Mouse (Mus musculus) fat pad, adult 2 months (tissue): ENCODE results near the gene Slco2a1.

ENCODE experiments used
- DNase-seq: peaks from one replicate; pipeline ENCODE4 v3.0.0-alpha.2; 2011; ENCODE audit warnings: low read depth, low spot score; ENCODE audit errors: extremely low read depth

Gene Slco2a1

DNA sequence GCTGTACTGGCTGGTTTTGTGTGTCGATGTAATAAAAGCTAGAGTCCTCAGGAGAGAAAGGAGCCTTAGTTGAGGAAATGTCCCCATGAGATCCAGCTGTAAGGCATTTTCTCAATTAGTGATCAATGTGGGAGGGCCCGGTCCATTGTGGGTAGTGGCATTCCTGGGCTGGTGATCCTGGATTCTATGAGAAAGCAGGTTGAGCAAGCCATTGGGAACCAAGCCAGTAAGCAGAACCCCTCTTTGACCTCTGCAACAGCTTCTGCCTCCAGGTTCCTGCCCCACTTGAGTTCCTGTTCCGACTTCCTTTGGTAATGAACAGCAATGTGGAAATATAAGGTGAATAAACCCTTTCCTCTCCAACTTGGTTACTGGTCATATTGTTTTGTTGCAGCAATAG is 6.1 kb upstream of the Slco2a1 start:
- no peak for DNase-seq

DNA sequence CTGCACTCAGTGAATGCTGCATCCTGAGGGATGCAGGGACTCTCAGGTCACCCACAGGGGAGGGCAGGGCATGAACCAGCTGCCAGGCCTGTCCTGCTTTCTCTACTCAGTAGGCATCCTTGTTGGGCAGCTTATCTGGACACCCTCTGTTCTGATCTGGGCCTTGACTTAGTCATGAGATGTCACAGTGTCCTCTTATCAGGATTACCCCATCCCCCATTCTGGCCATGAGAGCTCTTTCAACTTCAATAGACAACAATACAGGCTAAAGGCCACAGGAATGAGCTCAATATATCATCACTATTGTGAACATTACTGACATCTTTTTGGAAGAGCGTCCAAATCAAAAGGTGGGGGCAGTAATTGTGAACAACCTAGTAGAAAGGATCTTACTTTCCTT is 3.4 kb upstream of the Slco2a1 start:
- no peak for DNase-seq

DNA sequence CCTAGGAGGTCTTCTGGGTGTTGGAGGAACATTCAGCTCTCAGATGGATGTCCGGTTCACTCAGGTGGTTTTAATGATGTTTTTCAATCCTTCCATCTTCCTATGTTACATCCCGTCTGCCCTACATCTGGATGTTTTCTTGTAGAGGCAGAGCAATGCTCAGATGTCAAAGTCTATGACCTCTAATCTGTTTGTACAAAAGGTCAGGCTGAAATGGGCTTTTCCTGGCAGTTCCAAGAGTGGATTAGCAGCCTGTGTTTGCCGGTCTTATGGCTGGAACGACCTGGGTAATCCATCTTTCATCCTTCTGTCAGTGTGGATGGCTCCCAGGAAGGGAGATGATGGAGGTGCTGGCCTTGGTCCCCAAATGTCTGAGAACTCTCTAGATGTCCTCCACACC is 2.6 kb upstream of the Slco2a1 start:
- no peak for DNase-seq

DNA sequence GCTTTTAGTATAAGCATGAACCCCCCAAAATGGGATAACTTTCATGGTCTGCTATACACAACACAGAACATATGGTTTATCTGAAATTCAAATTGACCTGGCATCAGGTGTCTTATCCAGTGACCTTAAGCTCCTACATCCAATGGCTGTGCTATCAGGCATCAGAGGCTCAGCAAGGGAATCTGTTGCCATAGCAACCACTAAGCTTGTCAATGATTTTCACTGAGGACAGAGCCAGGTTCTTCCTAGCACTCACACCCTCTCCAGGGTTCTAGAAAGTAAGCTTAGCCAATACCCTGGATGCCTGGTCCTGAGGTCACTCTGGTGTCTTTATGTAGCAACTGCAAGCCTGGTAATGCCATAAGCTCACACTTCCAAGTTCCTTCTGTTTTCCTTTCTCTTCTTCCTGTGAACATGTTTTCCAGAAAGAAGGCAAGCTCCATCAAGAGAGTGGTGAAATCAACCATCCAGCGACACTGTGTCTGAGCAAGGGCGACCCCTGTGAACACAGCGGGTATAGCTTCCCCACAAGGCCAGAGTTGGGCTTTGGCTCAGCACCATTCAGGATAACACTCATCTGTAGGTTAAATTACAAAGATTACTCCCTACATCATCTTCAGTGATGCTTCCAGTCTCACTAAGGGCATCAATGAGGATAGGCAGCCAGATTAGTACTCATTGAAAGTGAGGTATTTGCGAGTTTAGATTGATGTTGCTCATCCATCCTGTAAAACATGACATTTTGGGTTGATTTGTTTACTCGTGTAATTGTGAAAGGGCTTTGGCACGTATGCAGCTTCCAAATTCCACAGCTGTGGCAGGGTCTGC is 2.0 kb downstream of the Slco2a1 start:
- DNase-seq: no peak

- DNase-seq: no peak
These were observed 2.6 kb downstream of the Slco2a1 start for GRCm38 (mm10) chr9:102991134-102991406.

GRCm38 (mm10) chr9:102992877-102993276 is 4.4 kb downstream of the Slco2a1 start:
- no peak for DNase-seq

DNA sequence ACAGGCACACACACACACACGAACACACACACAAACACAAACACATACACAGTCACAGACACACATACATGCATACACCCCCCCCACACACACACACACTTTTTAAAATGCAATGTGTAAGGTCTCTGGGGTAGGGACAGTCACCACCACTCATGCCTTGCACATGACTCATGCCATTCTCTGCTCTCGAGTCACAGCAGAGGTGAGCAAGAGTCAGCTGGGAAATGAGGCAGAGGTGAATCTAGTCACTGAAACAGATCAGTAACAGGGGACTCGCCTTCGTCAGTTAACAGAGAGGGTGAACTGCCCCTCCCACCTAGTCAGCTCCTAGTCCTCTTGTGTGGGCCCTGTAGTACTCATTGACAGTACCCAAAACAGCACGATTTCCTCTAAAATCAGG is 5.3 kb downstream of the Slco2a1 start:
- no peak for DNase-seq

- DNase-seq: no peak
These were observed 7.5 kb downstream of the Slco2a1 start for GRCm38 (mm10) chr9:102995800-102996635.

GRCm38 (mm10) chr9:103000384-103000783 is 11.9 kb downstream of the Slco2a1 start:
- no peak for DNase-seq

DNA sequence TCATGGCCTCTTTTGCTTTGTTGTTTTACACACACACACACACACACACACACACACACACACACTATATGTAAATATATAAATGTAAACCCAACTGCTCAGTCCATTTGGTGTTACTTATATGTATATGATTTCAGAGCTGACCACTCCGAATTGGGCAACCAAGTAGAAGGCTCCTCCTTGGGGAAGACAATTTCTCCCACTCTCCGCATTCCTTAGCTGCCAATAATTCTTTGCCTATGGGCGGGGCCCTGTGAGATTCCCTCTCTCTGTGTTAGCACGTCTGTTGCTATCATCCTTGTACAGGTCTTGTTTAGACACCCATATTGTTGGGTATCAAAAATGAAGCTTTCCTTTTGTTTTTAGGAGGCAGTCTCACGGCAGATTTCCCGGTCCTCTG is 15.8 kb downstream of the Slco2a1 start:
- no peak for DNase-seq

DNA sequence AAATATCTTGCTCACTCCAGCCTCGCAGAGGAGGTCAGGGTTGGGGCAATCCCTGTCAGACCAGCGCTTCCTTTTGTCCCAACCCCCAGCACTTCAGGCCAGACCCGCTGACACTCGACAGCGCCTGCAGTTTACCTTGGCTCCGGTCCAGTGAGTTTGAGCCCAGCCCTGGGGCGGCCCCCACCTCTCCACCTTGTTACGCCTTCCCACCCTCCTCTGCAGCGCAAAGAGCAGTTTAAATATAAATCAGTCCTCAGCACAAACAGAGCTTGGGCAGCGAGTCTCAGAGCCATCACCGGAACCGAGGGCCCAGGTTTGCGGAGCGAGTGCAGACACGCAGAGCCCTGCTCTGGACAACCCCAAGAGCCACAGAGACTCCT is 19.2 kb downstream of the Slco2a1 start:
- no peak for DNase-seq

GRCm38 (mm10) chr9:103008079-103008855 is 19.8 kb downstream of the Slco2a1 start:
- DNase-seq: no peak

DNA sequence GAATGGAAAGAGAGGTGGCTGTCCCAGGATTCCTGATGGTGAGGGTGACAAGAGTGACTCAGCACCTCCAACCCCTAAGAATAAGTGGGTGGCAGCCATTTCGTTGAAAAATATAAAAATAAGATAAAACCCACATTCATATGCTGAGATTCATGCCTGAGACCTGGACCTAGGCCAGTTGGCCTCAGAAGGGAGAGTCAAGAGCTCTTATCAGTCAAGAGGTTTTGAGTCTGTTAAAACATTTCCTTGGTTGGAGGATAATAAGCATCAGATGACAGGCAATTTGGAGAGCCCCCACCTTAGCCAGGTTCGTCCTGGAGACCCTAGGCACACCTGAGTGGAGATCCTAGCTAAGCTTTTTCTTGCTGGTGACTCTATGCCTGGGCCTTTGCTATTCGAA is 21.6 kb downstream of the Slco2a1 start:
- DNase-seq: no peak

- no peak for DNase-seq
These were observed 24.9 kb downstream of the Slco2a1 start for GRCm38 (mm10) chr9:103013366-103013765.

DNA sequence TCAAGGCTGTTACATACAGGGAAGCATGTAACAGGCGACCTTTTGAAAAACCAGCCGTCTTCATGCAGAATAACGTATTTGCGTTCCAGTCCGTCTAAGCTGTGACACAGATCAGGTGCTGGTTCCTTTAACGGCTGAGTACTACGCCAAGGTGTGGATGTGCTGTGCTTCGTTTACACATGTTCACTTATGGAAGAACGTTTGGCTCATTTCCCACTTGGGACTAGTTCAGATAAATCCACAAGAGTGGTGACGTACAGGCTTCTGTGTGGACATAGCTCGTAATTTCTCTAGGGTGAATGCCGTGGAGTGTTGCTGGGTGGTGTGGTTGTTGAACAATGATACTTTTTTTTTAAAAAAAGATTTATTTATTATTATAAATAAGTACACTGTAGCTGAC is 26.2 kb downstream of the Slco2a1 start:
- no peak for DNase-seq

DNA sequence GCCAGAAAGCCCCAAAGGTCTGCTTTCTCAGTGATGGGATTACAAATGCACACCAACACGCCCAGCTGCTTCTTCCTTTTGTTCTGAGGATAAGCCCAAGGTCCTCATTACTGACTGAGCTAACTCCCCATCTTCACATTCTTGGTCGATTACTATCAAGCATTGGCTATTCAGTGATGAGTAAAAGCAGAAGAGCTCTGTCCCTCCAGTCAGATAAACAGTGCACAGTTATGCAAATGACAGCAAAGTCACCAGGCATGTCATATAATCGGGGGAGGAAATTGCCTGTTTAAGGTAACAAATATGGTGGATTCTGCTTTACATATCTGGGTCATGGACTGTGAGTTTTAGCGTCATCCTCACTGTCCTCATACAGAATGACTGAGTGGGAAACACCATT is 35.6 kb downstream of the Slco2a1 start:
- no peak for DNase-seq

GRCm38 (mm10) chr9:103027150-103027889 is 38.8 kb downstream of the Slco2a1 start:
- no peak for DNase-seq

GRCm38 (mm10) chr9:103029012-103029411 is 40.5 kb downstream of the Slco2a1 start:
- no peak for DNase-seq

DNA sequence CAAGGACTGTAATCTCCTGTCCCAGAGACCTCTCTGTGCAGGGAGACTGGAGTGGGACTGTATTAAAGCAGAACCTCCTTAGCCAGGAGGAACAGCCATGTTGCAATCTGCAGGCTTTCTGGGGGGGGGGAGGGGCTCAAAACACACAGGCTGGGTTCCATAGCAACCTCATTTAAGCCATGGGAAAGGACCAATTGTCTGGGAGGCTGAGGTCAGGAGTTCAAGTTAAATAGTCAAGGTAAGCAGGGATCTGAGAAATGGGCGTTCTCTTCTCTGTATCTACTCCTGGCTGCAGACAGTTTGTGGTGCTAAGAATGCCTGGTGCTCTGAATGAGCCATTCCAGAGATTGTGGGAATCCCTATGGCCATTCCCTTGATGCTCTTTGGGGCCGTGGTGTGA is 41.5 kb downstream of the Slco2a1 start:
- no peak for DNase-seq

GRCm38 (mm10) chr9:103031211-103031610 is 42.7 kb downstream of the Slco2a1 start:
- no peak for DNase-seq

DNA sequence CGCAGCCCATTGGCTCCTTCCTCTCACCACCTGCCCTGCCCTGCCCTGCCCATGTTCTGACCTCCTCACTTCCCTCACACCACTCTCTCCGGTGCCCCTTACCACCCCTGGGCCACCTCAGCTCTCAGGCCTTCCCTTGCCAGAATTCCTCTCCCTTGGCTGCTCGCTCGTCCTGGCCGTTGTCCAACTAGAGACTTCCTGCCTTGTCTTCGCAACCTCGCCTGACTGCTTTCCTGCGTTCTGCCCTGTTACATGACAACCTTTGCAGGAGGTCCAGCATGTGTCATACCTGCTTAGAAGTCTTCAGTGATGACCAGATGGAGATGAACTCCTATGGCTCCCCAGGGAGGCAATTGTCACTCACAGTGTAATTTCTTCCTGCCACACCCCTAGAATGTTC is 43.7 kb downstream of the Slco2a1 start:
- DNase-seq: no peak
